Mouse (Mus musculus): ENCODE results near the gene Tlx3.

DNA sequence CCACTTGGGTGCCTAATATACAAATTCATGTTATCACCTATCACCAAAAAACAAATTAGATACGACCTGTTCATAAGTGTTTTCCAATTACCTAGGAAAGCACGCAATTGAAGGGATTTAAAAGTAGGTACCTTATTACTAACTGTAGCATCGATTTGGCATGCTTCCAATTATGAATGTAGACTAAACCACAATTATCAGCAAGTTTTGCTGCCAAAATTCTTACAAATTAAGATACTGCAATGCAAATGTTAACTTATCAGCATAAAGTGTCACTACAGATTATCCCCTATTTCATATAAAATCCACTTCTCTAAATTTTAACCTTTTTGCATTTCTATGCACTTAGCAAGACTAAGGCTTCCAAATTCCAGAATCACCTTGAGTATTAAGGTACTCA lies 48.9 kb downstream of the Tlx3 start:
- TF ChIP-seq CTCF (IDR thresholded peaks at IDR 0.05) (no peak), EP300 (IDR thresholded peaks at IDR 0.05) (no peak)

All from lung, postnatal 0 days (tissue).